Mouse (Mus musculus) embryonic facial prominence, embryonic 12.5 days (tissue): ENCODE data around the gene Hhat. TPM values are rescaled to one million over a fixed set of nuclear protein-coding genes. Genes with fewer than 3 reads are reported as not detected.
A peak's percentile ranks its signal among the peaks of the same experiment; 100 is the strongest.

Experiments used
- ATAC-seq: fragments of 200-750 bp; cut with Nextera tagmentation; 2 replicates; pipeline ENCODE4 v1.8.0; 2017; ENCODE audit not compliant: insufficient number of reproducible peaks, insufficient read depth, low FRiP score, low TSS enrichment
- H3K27ac ChIP-seq: fragments of 300-500 bp; sonication (generic); 2 replicates; pipeline ENCODE4 v1.5.1; 2016; ENCODE audit warnings: mild to moderate bottlenecking
- H3K27me3 ChIP-seq: fragments of 300-500 bp; sonication (generic); 2 replicates; pipeline ENCODE4 v1.6.1; 2016; ENCODE audit warnings: mild to moderate bottlenecking, moderate library complexity
- H3K36me3 ChIP-seq: fragments of 300-500 bp; sonication (generic); 2 replicates; pipeline ENCODE4 v1.6.1; 2016; ENCODE audit warnings: mild to moderate bottlenecking
- H3K4me1 ChIP-seq: fragments of 300-500 bp; sonication (generic); 2 replicates; pipeline ENCODE4 v1.6.1; 2016
- H3K4me2 ChIP-seq: fragments of 300-500 bp; sonication (generic); replicated peaks from 2 replicates; pipeline ENCODE4 v1.6.1; 2016; ENCODE audit warnings: mild to moderate bottlenecking, moderate library complexity
- H3K4me3 ChIP-seq: fragments of 300-500 bp; sonication (generic); 2 replicates; pipeline ENCODE4 v1.5.1; 2016; ENCODE audit warnings: mild to moderate bottlenecking
- H3K9ac ChIP-seq: fragments of 300-500 bp; sonication (generic); 2 replicates; pipeline ENCODE4 v1.6.1; 2016; ENCODE audit warnings: mild to moderate bottlenecking, moderate library complexity
- H3K9me3 ChIP-seq: fragments of 300-500 bp; sonication (generic); 2 replicates; pipeline ENCODE4 v1.6.1; 2016; ENCODE audit warnings: mild to moderate bottlenecking, moderate library complexity
- whole genome bisulfite sequencing: fragments of 180-500 bp; shearing (Covaris S2); methylation state at CpG from one replicate; pipeline ENCODE4 v1.1.7; 2016; 5-methylcytosine and 5-hydroxymethylcytosine counted together
- polyA plus RNA-seq: library from polyadenylated mRNA; unstranded; fragments of >200 nt; fragmentation: Nextera tagmentation; extraction: Ambion mirVana; gene quantifications from 2 replicates; pipeline ENCODE4 v1.2.1, GENCODE M21; 2016

Gene Hhat
- polyA plus RNA-seq, 1 experiment from 2014 or later, result 10.4 TPM

GRCm38 (mm10) chr1:192778869-192779514, 8.0 kb upstream of the Hhat start:
- Histone ChIP-seq H3K4me2 (no peak overlapping the region), H3K27ac (peak overlapping the region; percentile 51; the same call in 1 of the 2 replicates), H3K9me3 (no peaks in the 10 kb centered on the region), H3K36me3 (no peaks in the 10 kb centered on the region), H3K4me1 (peaks cover 8% of the 10 kb centered on the region), H3K4me3 (no peak overlapping the region), H3K9ac (no peak overlapping the region), H3K27me3 (no peaks in the 10 kb centered on the region)
- 33% methylated on average over 6 of the region's 6 CpGs for WGBS
- no peak for ATAC-seq

- no peak overlapping the region for H3K4me3 ChIP-seq
- peak overlapping the region; percentile 51; the same call in 1 of the 2 replicates for H3K27ac ChIP-seq
- H3K36me3 ChIP-seq, result no peaks in the 10 kb centered on the region
- no peak overlapping the region for H3K9ac ChIP-seq
- H3K4me1 ChIP-seq, result peaks cover 8% of the 10 kb centered on the region
- no peak overlapping the region for H3K4me2 ChIP-seq
- no peaks in the 10 kb centered on the region for H3K27me3 ChIP-seq
- ATAC-seq, result no peak
- no peaks in the 10 kb centered on the region for H3K9me3 ChIP-seq
- WGBS, result 92% methylated on average over 4 of the region's 4 CpGs
Observed at GRCm38 (mm10) chr1:192778206-192778605, 7.2 kb upstream of the Hhat start.

- WGBS, result 28% methylated on average over 10 of the region's 10 CpGs
- Histone ChIP-seq H3K9ac (peak overlapping the region; percentile 87), H3K4me2 (peak overlapping the region; percentile 94), H3K27ac (peak overlapping the region; percentile 91), H3K27me3 (no peaks in the 10 kb centered on the region), H3K4me1 (peaks cover 20% of the 10 kb centered on the region), H3K9me3 (no peaks in the 10 kb centered on the region), H3K4me3 (peak overlapping the region; percentile 64), H3K36me3 (no peaks in the 10 kb centered on the region)
- ATAC-seq, result peak; percentile 53; the same call in 1 of the 2 replicates
Observed at GRCm38 (mm10) chr1:192770130-192770494, 911 bp downstream of the Hhat start.

GRCm38 (mm10) chr1:192765531-192765930, 5.5 kb downstream of the Hhat start:
- no peak for ATAC-seq
- Histone ChIP-seq H3K36me3 (no peaks in the 10 kb centered on the region), H3K4me3 (no peak overlapping the region), H3K4me1 (peaks cover 9% of the 10 kb centered on the region), H3K27me3 (no peaks in the 10 kb centered on the region), H3K27ac (no peak overlapping the region), H3K9ac (no peak overlapping the region), H3K4me2 (no peak overlapping the region), H3K9me3 (no peaks in the 10 kb centered on the region)
- 35% methylated on average over 4 of the region's 4 CpGs for WGBS

GRCm38 (mm10) chr1:192764547-192764946, 6.5 kb downstream of the Hhat start:
- no peaks in the 10 kb centered on the region for H3K27me3 ChIP-seq
- no peak overlapping the region for H3K4me3 ChIP-seq
- peaks cover under 1% of the 10 kb centered on the region; the same call in 1 of the 2 replicates for H3K4me1 ChIP-seq
- H3K4me2 ChIP-seq, result no peak overlapping the region
- H3K36me3 ChIP-seq, result no peaks in the 10 kb centered on the region
- ATAC-seq, result no peak
- H3K9me3 ChIP-seq, result no peaks in the 10 kb centered on the region
- H3K27ac ChIP-seq, result no peak overlapping the region
- 53% methylated on average over 2 of the region's 2 CpGs for WGBS
- H3K9ac ChIP-seq, result no peak overlapping the region

GRCm38 (mm10) chr1:192762946-192763933, 7.8 kb downstream of the Hhat start:
- H3K27me3 ChIP-seq, result no peaks in the 10 kb centered on the region
- no peak for ATAC-seq

DNA sequence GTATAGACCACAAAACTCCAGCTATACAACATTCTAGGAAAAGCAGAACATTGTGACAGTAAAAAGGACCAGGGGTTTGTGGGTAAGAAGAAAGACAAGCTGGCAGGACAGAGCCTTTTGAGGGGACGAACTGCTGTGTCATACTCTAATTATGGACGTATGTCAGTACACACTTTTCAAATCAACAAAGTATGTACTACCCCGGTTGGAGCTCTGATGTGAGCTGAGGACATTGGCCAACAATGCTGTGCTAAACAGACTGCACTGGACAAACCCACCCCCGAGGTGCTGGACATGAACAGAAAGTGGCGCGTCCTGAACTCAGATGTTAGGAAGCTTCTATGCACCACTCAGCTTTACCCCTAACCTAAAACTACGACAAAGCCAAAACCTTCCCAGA, 14.3 kb downstream of the Hhat start:
- H3K9me3 ChIP-seq, result no peaks in the 10 kb centered on the region
- no peaks in the 10 kb centered on the region for H3K27me3 ChIP-seq
- H3K4me3 ChIP-seq, result no peak overlapping the region
- H3K9ac ChIP-seq, result no peak overlapping the region
- ATAC-seq, result no peak
- H3K36me3 ChIP-seq, result no peaks in the 10 kb centered on the region
- H3K4me1 ChIP-seq, result peaks cover 15% of the 10 kb centered on the region
- H3K27ac ChIP-seq, result no peak overlapping the region
- 84% methylated on average over 7 of the region's 7 CpGs for WGBS
- H3K4me2 ChIP-seq, result no peak overlapping the region

More at GRCm38 (mm10) chr1:192762946-192763933, 7.8 kb downstream of the Hhat start:
- Histone ChIP-seq H3K4me3 (no peak overlapping the region), H3K9ac (no peak overlapping the region), H3K36me3 (no peaks in the 10 kb centered on the region), H3K27ac (no peak overlapping the region), H3K9me3 (no peaks in the 10 kb centered on the region), H3K4me2 (no peak overlapping the region), H3K4me1 (no peaks in the 10 kb centered on the region)
- 82% methylated on average over 7 of the region's 7 CpGs for WGBS

- Histone ChIP-seq H3K9me3 (no peaks in the 10 kb centered on the region), H3K4me2 (no peak overlapping the region), H3K4me1 (peaks cover 15% of the 10 kb centered on the region), H3K9ac (no peak overlapping the region), H3K4me3 (no peak overlapping the region), H3K36me3 (no peaks in the 10 kb centered on the region), H3K27me3 (no peaks in the 10 kb centered on the region), H3K27ac (0 out of 2 replicates have a peak overlapping the region, but pooled peaks have one; percentile 8)
- ATAC-seq, result 0 out of 2 replicates have a peak, but pooled peaks have one; percentile 50
- 60% methylated on average over 13 of the region's 13 CpGs for WGBS
Observed at GRCm38 (mm10) chr1:192755685-192756606, 15.1 kb downstream of the Hhat start.

- no peak overlapping the region for H3K4me2 ChIP-seq
- no peaks in the 10 kb centered on the region for H3K9me3 ChIP-seq
- no peaks in the 10 kb centered on the region for H3K36me3 ChIP-seq
- H3K27ac ChIP-seq, result peak overlapping the region; percentile 8; the same call in 1 of the 2 replicates
- H3K4me1 ChIP-seq, result peaks cover 15% of the 10 kb centered on the region
- no peaks in the 10 kb centered on the region for H3K27me3 ChIP-seq
- no peak overlapping the region for H3K4me3 ChIP-seq
- no peak overlapping the region for H3K9ac ChIP-seq
- WGBS, result 77% methylated on average over 13 of the region's 13 CpGs
- no peak for ATAC-seq
Observed at GRCm38 (mm10) chr1:192755246-192755645, 15.8 kb downstream of the Hhat start.

GRCm38 (mm10) chr1:192754268-192754667, 16.8 kb downstream of the Hhat start:
- WGBS, result 87% methylated on average over 4 of the region's 4 CpGs
- no peak overlapping the region for H3K4me2 ChIP-seq
- peaks cover 15% of the 10 kb centered on the region for H3K4me1 ChIP-seq
- H3K4me3 ChIP-seq, result no peak overlapping the region
- H3K9me3 ChIP-seq, result no peaks in the 10 kb centered on the region
- H3K27me3 ChIP-seq, result no peaks in the 10 kb centered on the region
- H3K9ac ChIP-seq, result no peak overlapping the region
- no peaks in the 10 kb centered on the region for H3K36me3 ChIP-seq
- no peak for ATAC-seq
- H3K27ac ChIP-seq, result no peak overlapping the region
